20 mouse cellular contexts compared by ENCODE assay signal in the genomic region with DNA sequence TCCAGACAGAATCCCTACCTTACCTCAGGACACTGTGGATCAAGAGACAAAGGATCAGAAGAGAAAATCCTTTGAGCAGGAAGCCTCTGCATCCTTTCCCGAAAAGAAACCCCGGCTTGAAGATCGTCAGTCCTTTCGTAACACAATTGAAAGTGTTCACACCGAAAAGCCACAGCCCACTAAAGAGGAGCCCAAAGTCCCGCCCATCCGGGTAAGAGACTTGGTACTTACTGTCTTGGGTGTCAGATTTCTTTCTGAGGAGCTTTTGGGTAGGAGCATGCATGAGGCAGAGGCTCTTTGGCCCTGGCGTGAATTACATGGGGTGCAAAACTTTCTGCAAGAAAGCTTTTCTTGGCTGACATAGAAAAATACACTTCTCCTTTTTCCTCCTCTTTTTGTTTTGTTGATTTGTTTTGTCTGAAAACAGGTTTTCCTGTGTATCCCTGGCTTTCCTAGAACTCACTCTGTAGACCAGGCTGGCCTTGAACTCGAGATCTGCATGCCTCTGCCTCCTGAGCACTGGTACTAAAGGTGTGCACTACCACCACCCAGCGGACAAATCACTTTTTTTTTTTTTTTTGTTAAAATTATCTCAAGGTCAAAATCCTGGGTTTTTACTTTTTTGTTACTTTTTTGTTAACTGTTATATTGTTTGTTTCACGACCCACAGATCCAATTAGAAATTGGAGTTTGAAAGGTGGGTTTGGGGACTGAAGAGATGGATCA.
"Had no signal": no experiment of that assay in that cellular context is flagged by ENCODE, and none has a peak within 500 bp of the region (broad histone marks: within the 10 kb centered on the region; RNA-seq: fewer than 3 reads in every experiment).

No protein-coding gene starts in this region.

- H3K27ac ChIP-seq: kidney, embryonic 15.5 days; left cerebral cortex, adult 2 months; liver, embryonic 13.5 days; macrophage; midbrain, embryonic 10.5 days; midbrain, embryonic 13.5 days; neural tube, embryonic 13.5 days; stomach, embryonic 15.5 days had no signal

- H3K9ac ChIP-seq: kidney, embryonic 15.5 days; liver, embryonic 13.5 days; lung, embryonic 14.5 days; midbrain, embryonic 13.5 days; neural tube, embryonic 13.5 days; stomach, embryonic 15.5 days had no signal

- DNase-seq: kidney, postnatal 10 days; kidney, postnatal 36 days; layer of hippocampus, postnatal 36 days; liver, embryonic 13.5 days; lung, embryonic 14.5 days; retina, postnatal 1 day; right cerebral cortex, postnatal 25 days; spleen, adult 18-20 months; thymus, adult 18-20 months; thymus, postnatal 36 days had no signal

- H3K4me1 ChIP-seq: kidney, embryonic 15.5 days; midbrain, embryonic 10.5 days; midbrain, embryonic 13.5 days; neural tube, embryonic 13.5 days; stomach, embryonic 15.5 days had no signal

- ATAC-seq: lung, postnatal 0 days; midbrain, embryonic 13.5 days; midbrain, embryonic 16.5 days had no signal

- H3K4me3 ChIP-seq: kidney, embryonic 15.5 days; left cerebral cortex, adult 2 months; liver, embryonic 13.5 days; midbrain, embryonic 10.5 days; midbrain, embryonic 13.5 days; myocyte; neural tube, embryonic 13.5 days; stomach, embryonic 15.5 days had no signal

- H3K9me3 ChIP-seq: kidney, embryonic 15.5 days; liver, embryonic 13.5 days; midbrain, embryonic 10.5 days; stomach, embryonic 15.5 days had no signal
